Mouse (Mus musculus) embryonic facial prominence, embryonic 10.5 days (tissue): ENCODE results near the gene Plpp2. TPM values are rescaled to one million over a fixed set of nuclear protein-coding genes. Genes with fewer than 3 reads are reported as not detected.

Source experiments
- DNase-seq: peaks from one replicate; pipeline ENCODE4 v3.0.0-alpha.2; 2017; ENCODE audit warnings: low spot score
- H3K27ac ChIP-seq: fragments of 300-500 bp; sonication (generic); replicated peaks from 2 replicates; pipeline ENCODE4 v1.5.1; 2016; ENCODE audit warnings: mild to moderate bottlenecking
- H3K27me3 ChIP-seq: fragments of 300-500 bp; sonication (generic); replicated peaks from 2 replicates; pipeline ENCODE4 v1.6.1; 2016; ENCODE audit warnings: low read depth, mild to moderate bottlenecking; ENCODE audit not compliant: poor library complexity, severe bottlenecking
- H3K36me3 ChIP-seq: fragments of 300-500 bp; sonication (generic); replicated peaks from 2 replicates; pipeline ENCODE4 v1.6.1; 2016; ENCODE audit warnings: mild to moderate bottlenecking, moderate library complexity
- H3K4me1 ChIP-seq: fragments of 300-500 bp; sonication (generic); 2 replicates; pipeline ENCODE4 v1.6.1; 2016
- H3K4me3 ChIP-seq: fragments of 300-500 bp; sonication (generic); 2 replicates; pipeline ENCODE4 v1.5.1; 2016; ENCODE audit warnings: mild to moderate bottlenecking, moderate library complexity
- H3K9me3 ChIP-seq: fragments of 300-500 bp; sonication (generic); 2 replicates; pipeline ENCODE4 v1.6.1; 2016; ENCODE audit warnings: mild to moderate bottlenecking
- WGBS: fragments of 180-500 bp; shearing (Covaris S2); methylation state at CpG from one replicate; pipeline ENCODE4 v1.1.7; 2016; 5-methylcytosine and 5-hydroxymethylcytosine counted together
- microRNA-seq: library from miRNA; unstranded; fragments of <30 nt; microRNA quantifications from one replicate; pipeline ENCODE4, GENCODE M21; 2017
- polyA plus RNA-seq: library from polyadenylated mRNA; unstranded; fragments of >200 nt; fragmentation: Nextera tagmentation; extraction: Ambion mirVana; gene quantifications from 2 replicates; pipeline ENCODE4 v1.2.1, GENCODE M21; 2016

The Plpp2 gene
- polyA plus RNA-seq, 1 experiment from 2014 or later = 28.4 TPM

GRCm38 (mm10) chr10:79506709-79507108 lies 26.9 kb downstream of the Plpp2 start:
- no peaks in the 10 kb centered on the region for H3K9me3 ChIP-seq
- H3K4me1 ChIP-seq = no peaks in the 10 kb centered on the region
- no peak overlapping the region for H3K4me3 ChIP-seq
- no peaks in the 10 kb centered on the region for H3K27me3 ChIP-seq
- WGBS = 76% methylated on average over 2 of the region's 2 CpGs
- no peak for DNase-seq
- H3K36me3 ChIP-seq = no peaks in the 10 kb centered on the region
- no peak overlapping the region for H3K27ac ChIP-seq

DNA sequence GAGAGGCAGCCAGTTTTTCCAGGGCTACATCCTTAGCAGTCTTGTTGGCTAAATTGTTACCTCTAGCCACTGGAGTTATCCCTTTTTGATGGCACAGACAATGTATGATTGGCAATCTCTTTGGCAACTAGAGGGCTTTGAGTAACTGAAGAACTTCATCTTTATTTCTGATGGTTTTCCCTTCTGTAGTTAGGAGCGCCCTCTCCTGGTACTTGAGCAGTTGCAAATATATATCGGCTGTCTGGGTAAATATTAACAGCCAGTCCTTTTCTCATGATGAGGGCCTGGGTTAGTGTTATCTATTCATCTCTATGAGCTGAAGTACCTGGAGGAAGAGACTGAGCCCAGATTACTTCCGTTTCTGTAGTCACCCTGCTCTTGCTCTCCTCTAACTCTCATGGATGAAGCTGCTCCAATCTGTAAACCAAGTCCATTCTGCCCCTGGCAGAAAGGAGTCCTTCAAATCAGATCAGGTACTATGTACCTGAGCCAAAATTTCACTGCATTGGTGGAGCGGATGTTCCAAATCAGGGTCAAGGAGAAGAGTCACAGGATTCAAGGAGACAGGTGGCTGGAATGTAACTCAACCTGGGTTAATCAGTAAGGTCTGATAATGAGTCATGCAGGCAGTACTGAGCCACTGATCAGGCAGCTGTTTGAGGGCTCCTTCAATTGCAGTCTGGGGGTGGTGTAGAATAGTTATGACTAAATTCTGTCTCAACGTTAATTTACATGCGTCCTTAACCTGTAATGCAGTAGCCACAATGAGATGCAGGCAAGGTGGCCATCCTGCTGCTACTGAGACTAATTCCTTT lies 30.6 kb downstream of the Plpp2 start:
- Histone ChIP-seq H3K9me3 (no peaks in the 10 kb centered on the region), H3K27me3 (no peaks in the 10 kb centered on the region), H3K27ac (no peak overlapping the region), H3K4me1 (no peaks in the 10 kb centered on the region), H3K4me3 (no peak overlapping the region), H3K36me3 (no peaks in the 10 kb centered on the region)
- DNase-seq = no peak
- WGBS = 70% methylated on average over 6 of the region's 6 CpGs

- Histone ChIP-seq H3K27ac (no peak overlapping the region), H3K27me3 (no peaks in the 10 kb centered on the region), H3K36me3 (no peaks in the 10 kb centered on the region), H3K9me3 (no peaks in the 10 kb centered on the region), H3K4me1 (no peaks in the 10 kb centered on the region), H3K4me3 (no peak overlapping the region)
- WGBS = 60% methylated on average over 2 of the region's 2 CpGs
- DNase-seq = no peak
Measured at GRCm38 (mm10) chr10:79496701-79497288, 36.8 kb downstream of the Plpp2 start.

GRCm38 (mm10) chr10:79495886-79496285 lies 37.7 kb downstream of the Plpp2 start:
- Histone ChIP-seq H3K9me3 (no peaks in the 10 kb centered on the region), H3K4me1 (no peaks in the 10 kb centered on the region), H3K36me3 (no peaks in the 10 kb centered on the region), H3K4me3 (no peak overlapping the region), H3K27ac (no peak overlapping the region), H3K27me3 (no peaks in the 10 kb centered on the region)
- no peak for DNase-seq
- WGBS = 68% methylated on average over 3 of the region's 3 CpGs

Small RNAs within 50 kb of the gene (microRNA-seq; reads per million reads assigned to microRNA genes)
- gene Mir6909 = not detected

Other genes starting within 250 kb of the Plpp2 start
- gene Vmn2r82, start 177.3 kb downstream of the Plpp2 start, polyA plus RNA-seq = not detected in 2 replicates
- not detected in 2 replicates for gene Vmn2r83, start 65.1 kb downstream of the Plpp2 start, polyA plus RNA-seq
- 76.4 and 77.3 TPM in 2 replicates for gene Mier2, start 21.4 kb upstream of the Plpp2 start, polyA plus RNA-seq
- not detected in 2 replicates for gene Theg, start 53.5 kb upstream of the Plpp2 start, polyA plus RNA-seq
- 0.03 TPM in 1 of 2 replicates, not detected in the other for gene C2cd4c, start 80.2 kb upstream of the Plpp2 start, polyA plus RNA-seq
- 20.0 and 21.5 TPM in 2 replicates for gene Shc2, start 104.1 kb upstream of the Plpp2 start, polyA plus RNA-seq
- not detected in 2 replicates for gene Odf3l2, start 111.9 kb upstream of the Plpp2 start, polyA plus RNA-seq
- gene Madcam1, start 130.8 kb upstream of the Plpp2 start, polyA plus RNA-seq = 2.5 and 3.2 TPM in 2 replicates
- 62.6 and 63.5 TPM in 2 replicates for gene Tpgs1, start 135.6 kb upstream of the Plpp2 start, polyA plus RNA-seq
- 240 and 250 TPM in 2 replicates for gene Cdc34, start 148.4 kb upstream of the Plpp2 start, polyA plus RNA-seq
- 0.88 and 1.5 TPM in 2 replicates for gene Gzmm, start 155.2 kb upstream of the Plpp2 start, polyA plus RNA-seq
- 591 and 608 TPM in 2 replicates for gene Bsg, start 170.7 kb upstream of the Plpp2 start, polyA plus RNA-seq
- 0.04 TPM in 1 of 2 replicates, not detected in the other for gene Hcn2, start 182.8 kb upstream of the Plpp2 start, polyA plus RNA-seq
- 52.8 and 54.3 TPM in 2 replicates for gene Polrmt, start 212.8 kb upstream of the Plpp2 start, polyA plus RNA-seq
- gene Fgf22, start 221.3 kb upstream of the Plpp2 start, polyA plus RNA-seq = 0.46 TPM in 1 of 2 replicates, not detected in the other
- gene Rnf126, start 233.2 kb upstream of the Plpp2 start, polyA plus RNA-seq = 125 and 126 TPM in 2 replicates
- gene Fstl3, start 243.5 kb upstream of the Plpp2 start, polyA plus RNA-seq = 1.9 and 2.2 TPM in 2 replicates